Mouse (Mus musculus) lung, postnatal 10 days (tissue): ENCODE data around the gene Ccnt2.

ENCODE experiments used
- DNase-seq: peaks from one replicate; pipeline ENCODE4 v3.0.0; 2021

Ccnt2 gene

DNA sequence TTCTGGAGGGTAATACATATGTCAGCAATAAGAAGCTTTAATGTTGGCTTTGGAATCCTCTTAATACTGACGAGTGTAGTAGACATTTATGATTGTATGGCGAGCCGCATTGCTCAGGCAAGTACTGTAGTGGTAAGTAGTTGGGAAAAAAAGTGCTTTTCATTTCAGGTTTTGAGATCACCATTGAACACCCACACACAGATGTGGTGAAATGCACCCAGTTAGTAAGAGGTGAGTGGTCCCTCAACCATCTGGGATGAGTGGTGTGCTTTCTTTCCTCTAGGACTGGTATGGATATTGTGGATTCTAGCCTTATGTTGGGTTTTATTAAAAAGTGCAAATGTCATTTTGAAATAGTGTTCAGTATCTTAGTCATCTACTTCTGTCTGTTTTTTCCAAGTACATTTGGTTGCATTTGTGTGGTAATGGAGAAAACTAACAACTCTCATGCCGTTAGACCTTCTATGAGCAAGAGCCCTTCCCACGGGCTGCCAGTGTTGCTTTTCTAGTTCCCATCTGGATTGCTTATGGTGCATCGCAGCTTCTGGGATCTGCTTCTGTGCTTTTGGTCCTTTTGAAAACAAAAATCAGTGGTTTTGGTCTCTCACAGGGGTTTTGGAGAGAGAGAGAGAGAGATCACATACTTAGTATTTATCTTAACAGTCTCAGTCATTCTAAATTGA, 21.3 kb downstream of the Ccnt2 start:
- no peak for DNase-seq

DNA sequence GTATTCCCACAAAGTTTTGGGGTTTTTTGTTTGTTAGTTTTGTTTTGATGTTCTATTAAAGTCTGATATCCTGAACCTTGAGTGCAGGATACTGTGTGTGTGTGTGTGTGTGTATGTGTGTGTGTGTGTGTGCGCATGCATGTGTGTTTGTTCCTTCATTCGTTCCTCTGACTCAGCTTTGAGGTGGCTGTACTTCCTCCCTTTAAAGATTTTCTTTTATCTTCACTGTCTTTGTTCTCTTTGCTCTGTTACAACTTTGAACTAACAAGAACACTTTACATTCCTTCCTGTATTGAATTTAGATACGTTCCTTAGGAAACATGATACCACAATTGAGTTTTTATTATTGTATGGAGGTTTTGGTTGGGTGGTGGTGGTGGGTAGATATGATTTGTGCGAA, 22.4 kb downstream of the Ccnt2 start:
- DNase-seq: no peak

DNA sequence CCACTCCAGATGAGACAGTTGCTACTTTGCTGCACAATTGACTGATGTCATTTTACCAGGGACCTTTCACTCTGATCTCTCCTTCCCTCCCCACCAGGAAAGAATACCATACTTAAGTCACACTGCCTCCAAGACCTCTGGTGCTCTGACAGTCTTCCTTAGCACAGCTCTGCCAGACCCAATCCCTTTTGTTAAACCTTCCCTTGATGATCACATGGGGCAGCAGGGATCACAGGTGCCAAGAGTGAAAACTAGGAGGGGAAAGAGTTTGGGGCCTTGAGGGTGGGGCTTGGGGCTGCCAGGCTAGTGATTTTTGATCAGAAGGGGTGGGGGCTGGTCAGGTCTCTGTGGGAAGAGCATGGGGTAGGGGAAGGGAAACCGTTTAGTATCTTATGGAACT, 22.8 kb downstream of the Ccnt2 start:
- no peak for DNase-seq

DNA sequence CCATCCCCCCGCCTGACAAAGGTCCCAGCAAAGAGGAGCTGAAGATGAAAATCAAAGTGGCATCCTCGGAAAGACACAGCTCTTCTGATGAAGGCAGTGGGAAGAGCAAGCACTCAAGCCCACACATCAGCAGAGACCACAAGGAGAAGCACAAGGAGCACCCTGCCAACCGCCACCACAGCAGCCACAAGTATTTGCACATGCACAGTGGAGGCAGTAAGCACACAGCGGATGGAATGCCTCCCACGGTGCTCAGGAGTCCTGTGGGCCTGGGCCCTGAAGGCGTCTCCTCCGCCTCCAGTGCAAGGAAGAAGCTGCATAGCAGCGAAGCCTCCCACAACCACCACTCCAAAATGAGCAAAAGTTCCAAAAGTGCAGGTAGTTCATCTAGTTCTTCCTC, 29.0 kb downstream of the Ccnt2 start:
- no peak for DNase-seq

GRCm38 (mm10) chr1:127808671-127809070, 34.7 kb downstream of the Ccnt2 start:
- no peak for DNase-seq

DNA sequence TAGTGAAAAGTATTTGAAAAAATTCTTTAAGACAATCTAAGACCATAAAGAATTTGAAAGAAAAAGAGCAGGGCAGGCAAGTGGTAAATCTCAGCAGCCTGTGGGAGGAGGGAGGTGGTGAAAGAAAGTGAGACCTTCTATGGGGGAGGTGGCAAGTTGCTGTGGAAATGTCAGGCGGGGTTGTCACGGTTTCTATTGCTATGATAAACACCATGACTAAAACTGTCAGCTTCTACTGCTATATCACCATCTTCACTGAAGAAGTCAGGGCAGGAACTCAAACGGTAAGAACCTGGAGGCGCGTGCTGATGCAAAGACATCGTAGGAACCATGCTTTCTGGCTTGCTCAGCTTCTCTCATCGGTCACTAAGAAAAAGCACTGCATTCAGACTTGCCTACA, 39.0 kb downstream of the Ccnt2 start:
- no peak for DNase-seq

DNA sequence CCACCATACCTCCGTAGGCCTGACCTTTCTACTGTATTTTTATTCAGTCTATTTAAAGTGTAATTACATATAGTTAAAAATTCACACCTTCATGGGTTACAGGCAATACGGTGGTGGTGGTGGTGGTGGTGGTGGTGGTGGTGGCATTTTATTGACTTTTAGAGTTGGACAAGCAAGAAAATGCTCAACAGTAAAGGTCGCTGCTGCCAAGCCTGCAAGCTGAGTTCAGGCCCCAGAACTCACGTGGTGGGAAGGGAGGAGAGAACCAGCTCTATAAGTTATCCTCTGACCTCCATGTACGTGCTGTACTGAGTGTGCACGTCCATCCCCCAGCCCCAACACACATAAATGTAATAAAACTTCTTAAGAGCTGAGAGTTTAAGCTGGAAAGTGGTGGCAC, 42.4 kb downstream of the Ccnt2 start:
- DNase-seq: no peak

DNA sequence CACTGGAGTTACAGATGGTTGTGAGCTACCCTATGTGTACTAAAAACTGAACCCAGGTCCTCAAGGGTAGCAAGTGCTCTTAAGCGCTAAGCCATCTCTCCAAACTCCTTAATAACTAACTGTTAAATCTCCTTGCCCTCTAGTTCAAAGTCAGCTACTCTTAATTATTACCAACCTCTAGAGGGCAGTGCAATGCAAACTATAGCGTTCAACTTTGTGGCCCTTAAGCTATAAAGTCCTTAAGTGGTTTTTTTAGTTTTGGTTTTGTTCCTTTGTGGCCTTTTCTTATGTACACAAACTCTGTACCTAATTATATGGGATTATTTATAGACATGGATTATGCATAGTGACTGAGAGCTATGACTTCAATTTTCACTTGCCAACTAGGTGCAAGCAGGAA, 53.4 kb downstream of the Ccnt2 start:
- peak; percentile 62 for DNase-seq

DNA sequence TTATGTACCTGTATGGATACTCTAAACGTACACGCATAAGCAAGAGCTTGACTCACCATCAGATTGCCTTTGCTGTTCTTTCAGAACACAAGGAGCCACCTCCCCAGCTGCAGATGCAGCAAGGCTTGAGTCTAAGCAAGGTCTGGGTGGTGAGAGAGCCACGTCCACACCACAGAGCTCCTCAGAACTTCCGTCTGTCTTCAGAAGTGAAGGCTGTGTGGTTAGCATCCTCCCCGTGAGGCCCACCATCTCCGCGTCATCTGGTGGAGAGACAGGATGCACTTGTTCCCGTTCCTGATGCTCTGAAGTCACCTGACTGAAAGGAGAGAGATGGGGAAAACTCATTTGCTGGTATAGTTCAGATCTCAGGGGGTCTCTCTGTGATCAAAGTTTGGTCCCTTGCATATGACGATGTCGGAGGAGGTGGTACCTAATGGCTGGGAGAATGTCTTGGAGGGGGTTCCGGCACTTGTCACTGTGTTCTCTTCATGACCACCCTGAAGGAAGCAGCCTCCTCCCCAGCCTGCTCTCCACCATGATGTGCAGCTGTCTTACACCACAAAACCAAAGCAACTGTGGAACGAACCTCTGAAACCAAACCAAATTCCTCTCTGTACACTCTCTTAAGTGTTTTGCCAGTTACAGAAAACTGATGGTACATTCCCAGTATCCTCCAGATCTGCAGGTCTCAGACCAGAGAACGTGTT, 56.4 kb downstream of the Ccnt2 start:
- no peak for DNase-seq

- no peak for DNase-seq
Observed at GRCm38 (mm10) chr1:127833714-127834113, 59.8 kb downstream of the Ccnt2 start.

DNA sequence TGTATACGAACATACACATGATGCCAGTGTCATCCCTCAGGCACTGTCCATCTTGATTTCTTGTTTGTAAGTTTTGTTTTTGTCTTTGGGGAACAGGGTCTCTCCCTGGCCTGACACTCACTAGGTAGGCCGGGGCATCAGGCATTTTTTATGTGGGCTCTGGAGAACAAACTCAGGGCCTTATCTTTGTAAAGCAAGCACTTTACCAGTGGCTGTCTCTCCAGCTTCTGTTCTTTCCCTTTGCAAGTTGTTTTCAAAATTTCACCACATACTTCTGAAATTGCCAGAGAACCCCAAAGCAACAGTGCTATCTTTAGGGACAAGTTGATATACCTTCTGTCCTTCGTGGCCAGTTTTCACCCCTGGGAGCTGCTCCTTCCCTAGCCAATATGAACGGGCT, 60.2 kb downstream of the Ccnt2 start:
- DNase-seq: no peak

- DNase-seq: no peak
Observed at GRCm38 (mm10) chr1:127836619-127837018, 62.7 kb downstream of the Ccnt2 start.

DNA sequence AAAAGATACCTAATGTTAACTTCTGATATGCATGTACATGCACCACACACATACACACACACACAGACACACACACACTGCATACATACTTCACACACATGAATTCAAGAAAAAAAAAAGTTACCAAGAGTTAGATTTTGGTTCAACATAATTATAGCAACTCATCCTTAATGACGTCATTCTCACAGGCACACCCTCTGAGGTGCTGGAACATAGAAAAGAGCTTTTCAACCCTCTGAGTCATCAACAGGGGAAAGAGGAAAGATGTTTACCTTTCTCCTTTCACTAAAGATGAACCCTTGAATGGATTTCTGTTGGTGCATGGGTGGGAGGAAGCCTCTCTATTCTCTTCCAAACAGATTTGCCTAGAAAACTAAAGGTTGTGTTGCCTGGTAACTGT, 64.6 kb downstream of the Ccnt2 start:
- DNase-seq: no peak

DNA sequence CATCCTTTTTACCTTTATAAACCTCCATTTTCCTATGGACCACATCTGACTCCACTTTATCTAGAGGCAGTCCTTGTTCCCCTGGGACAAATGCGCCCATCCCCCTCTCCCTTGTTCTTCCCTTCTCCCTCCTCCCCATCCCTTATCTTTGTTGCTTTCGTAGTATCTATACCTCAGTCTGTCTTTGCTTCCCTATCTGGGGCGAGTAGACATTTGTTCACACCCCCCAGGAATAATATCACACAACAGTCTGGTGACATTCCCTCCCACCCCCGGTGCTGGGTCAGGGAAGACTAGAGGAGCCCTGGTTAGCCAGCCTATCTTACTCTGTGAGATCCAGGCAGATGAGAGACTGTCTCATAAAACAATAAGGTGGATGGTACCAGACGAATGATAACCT, 71.5 kb downstream of the Ccnt2 start:
- no peak for DNase-seq

GRCm38 (mm10) chr1:127850075-127850610, 76.2 kb downstream of the Ccnt2 start:
- no peak for DNase-seq

GRCm38 (mm10) chr1:127854486-127855222, 80.7 kb downstream of the Ccnt2 start, which contains the start of gene Map3k19:
Map3k19 (minus strand) TSS chr1:127855031.
- DNase-seq: peak; percentile 13
